Mouse (Mus musculus) R1 (cell line): ENCODE data around the gene Gm3238.
"Not testable (repeated sequence)": the region's sequence is repeated elsewhere in the genome, so short reads cannot be mapped to it uniquely, and the experiment has no call there.

Experiments
- DNase-seq: peaks from one replicate; pipeline ENCODE4 v3.0.0-alpha.2; 2018; ENCODE audit warnings: low read depth, low spot score

The Gm3238 gene

GRCm38 (mm10) chr10:77771225-77771624 lies at the start of gene Gm3238:
Gene Gm3238, minus strand, starts transcription at chr10:77771325.
- not testable (repeated sequence) for DNase-seq

- DNase-seq: no peak
These were observed 48.1 kb upstream of the Gm3238 start for GRCm38 (mm10) chr10:77819203-77819602.

- DNase-seq: no peak
These were observed 47.4 kb upstream of the Gm3238 start for GRCm38 (mm10) chr10:77818523-77818922.

GRCm38 (mm10) chr10:77815514-77815913 lies 44.4 kb upstream of the Gm3238 start:
- peak; percentile 40 for DNase-seq

GRCm38 (mm10) chr10:77814382-77814781 lies 43.3 kb upstream of the Gm3238 start, which contains the start of gene Gm2696:
Gene Gm2696, plus strand, starts transcription at chr10:77814682.
- DNase-seq: no peak

GRCm38 (mm10) chr10:77811743-77812142 lies 40.6 kb upstream of the Gm3238 start, which contains the start of gene Gm9507:
Gene Gm9507, minus strand, starts transcription at chr10:77811843.
- DNase-seq: no peak

- no peak for DNase-seq
These were observed 33.0 kb upstream of the Gm3238 start for GRCm38 (mm10) chr10:77804095-77804494.

GRCm38 (mm10) chr10:77798921-77799508 lies 27.9 kb upstream of the Gm3238 start, which contains the start of gene Gm19668:
Gene Gm19668, minus strand, starts transcription at chr10:77799133.
- peak; percentile 11 for DNase-seq

GRCm38 (mm10) chr10:77798164-77798920 lies 27.2 kb upstream of the Gm3238 start:
- not testable (repeated sequence) for DNase-seq

GRCm38 (mm10) chr10:77797677-77798076 lies 26.6 kb upstream of the Gm3238 start:
- DNase-seq: no peak

- no peak for DNase-seq
These were observed 23.9 kb upstream of the Gm3238 start, which contains the start of gene Gm9639 for GRCm38 (mm10) chr10:77794976-77795375. Gene Gm9639, minus strand, starts transcription at chr10:77795076.

- no peak for DNase-seq
These were observed 17.5 kb upstream of the Gm3238 start for GRCm38 (mm10) chr10:77788621-77789020.

- DNase-seq: not testable (repeated sequence)
These were observed 16.8 kb upstream of the Gm3238 start, which contains the start of gene Gm7137 for GRCm38 (mm10) chr10:77787876-77788275. Gene Gm7137, minus strand, starts transcription at chr10:77788200.

- not testable (repeated sequence) for DNase-seq
These were observed 12.3 kb upstream of the Gm3238 start for GRCm38 (mm10) chr10:77783396-77783795.

- DNase-seq: not testable (repeated sequence)
These were observed 11.3 kb upstream of the Gm3238 start, which contains the start of gene Gm3250 for GRCm38 (mm10) chr10:77782442-77782841. Gene Gm3250, minus strand, starts transcription at chr10:77782542.

- not testable (repeated sequence) for DNase-seq
These were observed 5.7 kb upstream of the Gm3238 start, which contains the start of gene Gm7138 for GRCm38 (mm10) chr10:77776844-77777243. Gene Gm7138, minus strand, starts transcription at chr10:77776944.

- not testable (repeated sequence) for DNase-seq
These were observed 1.0 kb upstream of the Gm3238 start for GRCm38 (mm10) chr10:77772142-77772541.

GRCm38 (mm10) chr10:77769727-77770126 lies 1.4 kb downstream of the Gm3238 start:
- DNase-seq: no peak

- not testable (repeated sequence) for DNase-seq
These were observed 11.5 kb downstream of the Gm3238 start, which contains the start of gene Gm3233 for GRCm38 (mm10) chr10:77759582-77759981. Gene Gm3233, minus strand, starts transcription at chr10:77759682.

GRCm38 (mm10) chr10:77753448-77753847 lies 17.7 kb downstream of the Gm3238 start:
- peak; percentile 48 for DNase-seq

- DNase-seq: not testable (repeated sequence)
These were observed 18.8 kb downstream of the Gm3238 start for GRCm38 (mm10) chr10:77752312-77752711.

- DNase-seq: not testable (repeated sequence)
These were observed 19.9 kb downstream of the Gm3238 start, which contains the start of gene Gm9736 for GRCm38 (mm10) chr10:77751254-77751653. Gene Gm9736, minus strand, starts transcription at chr10:77751354.
